9 mouse cellular contexts compared by ENCODE assay signal in the genomic region with DNA sequence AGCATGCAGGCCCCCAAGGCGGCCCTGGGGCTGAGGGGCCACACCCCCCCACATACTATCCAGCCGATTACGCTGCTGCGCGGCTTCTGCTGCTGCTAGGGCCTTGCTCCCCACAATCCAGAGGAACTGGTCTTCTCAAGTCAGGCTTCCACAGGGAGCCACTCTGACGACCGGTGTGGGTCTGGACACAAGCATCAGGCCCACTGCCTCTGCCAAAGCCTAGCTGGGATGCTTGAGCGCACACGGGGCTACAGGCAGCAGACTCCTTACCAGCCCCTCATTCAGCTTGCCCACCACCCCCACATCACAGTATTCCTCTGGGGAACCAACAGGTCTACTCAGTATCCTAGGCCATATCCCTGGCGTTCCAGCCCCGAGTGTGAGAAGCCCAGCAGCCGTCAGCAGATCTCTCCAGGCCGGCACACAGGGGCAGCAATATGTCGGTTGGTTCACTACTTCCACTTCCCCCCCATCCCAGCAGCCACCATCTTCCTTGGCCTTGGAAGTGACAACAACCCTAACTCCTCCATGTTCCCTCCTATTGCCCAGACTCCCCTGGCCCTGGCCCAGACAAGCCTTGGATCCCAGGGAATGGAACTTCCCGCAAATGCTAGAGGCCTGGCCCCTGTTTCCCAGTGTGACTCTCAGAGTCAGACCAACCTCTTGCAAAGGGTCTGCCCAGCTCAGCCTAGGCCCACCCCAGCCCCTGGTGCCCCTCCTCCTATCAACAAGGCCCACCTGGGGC. TPM values are rescaled to one million over a fixed set of nuclear protein-coding genes. Genes with fewer than 3 reads are reported as not detected.
DNase-seq lines count a peak whose midpoint lies in the region; ATAC-seq lines count a peak whose summit lies in the region.
"Had no signal": no experiment of that assay in that cellular context is flagged by ENCODE, and none has a peak within 500 bp of the region (broad histone marks: within the 10 kb centered on the region; RNA-seq: fewer than 3 reads in every experiment).

No protein-coding gene starts in this region.

- peak; percentile 41 for DNase-seq in layer of hippocampus, adult 11-12 months (ENCODE audit: low spot score)
- no peak for DNase-seq in layer of hippocampus, adult 8-10 months (ENCODE audit: low spot score in 2 of 2)
- peak; percentile 62 for DNase-seq in adipocyte (ENCODE audit: low spot score)
- DNase-seq in intestine, embryonic 14.5 days (ENCODE audit: low spot score), result peak; percentile 70
- no peak for DNase-seq in left cerebral cortex, postnatal 14 days (ENCODE audit: low spot score in 2 of 2)

- H3K9ac ChIP-seq in forebrain, embryonic 13.5 days, result peak overlapping the region; percentile 93
- peak overlapping the region; percentile 91 for H3K9ac ChIP-seq in intestine, embryonic 14.5 days (ENCODE audit: low read length)
- peak overlapping the region; percentile 98 for H3K9ac ChIP-seq in lung, embryonic 16.5 days (ENCODE audit: low read length)
- H3K9ac ChIP-seq in stomach, embryonic 15.5 days, result peak overlapping the region; percentile 97

- H3K27me3 ChIP-seq in forebrain, embryonic 13.5 days, result no peaks in the 10 kb centered on the region
- H3K27me3 ChIP-seq in intestine, embryonic 14.5 days (replicated peaks; ENCODE audit: control insufficient read depth, insufficient read depth, low read length), result no peaks in the 10 kb centered on the region
- H3K27me3 ChIP-seq in lung, embryonic 16.5 days (ENCODE audit: control insufficient read depth, insufficient read depth, low read depth, low read length), result no peaks in the 10 kb centered on the region
- no peaks in the 10 kb centered on the region for H3K27me3 ChIP-seq in stomach, embryonic 15.5 days (replicated peaks)

- no peaks in the 10 kb centered on the region for H3K36me3 ChIP-seq in forebrain, embryonic 13.5 days (ENCODE audit: poor library complexity, severe bottlenecking)
- H3K36me3 ChIP-seq in intestine, embryonic 14.5 days (ENCODE audit: control insufficient read depth, insufficient read depth, low read length), result peaks cover 12% of the 10 kb centered on the region; the same call in 1 of the 2 replicates
- 0 out of 2 replicates have a peak, but pooled peaks cover 4% of the 10 kb centered on the region for H3K36me3 ChIP-seq in lung, embryonic 16.5 days (ENCODE audit: control insufficient read depth, insufficient read depth, low read length)
- H3K36me3 ChIP-seq in stomach, embryonic 15.5 days, result 0 out of 2 replicates have a peak, but pooled peaks cover 3% of the 10 kb centered on the region

- WGBS in forebrain, embryonic 13.5 days, result 0% methylated on average over 15 of the region's 15 CpGs
- 1% methylated on average over 15 of the region's 15 CpGs for WGBS in intestine, embryonic 14.5 days
- WGBS in lung, embryonic 16.5 days, result under 1% methylated on average over 15 of the region's 15 CpGs
- under 1% methylated on average over 15 of the region's 15 CpGs for WGBS in stomach, embryonic 15.5 days

- H3K4me1 ChIP-seq in forebrain, embryonic 13.5 days, result peaks cover 81% of the 10 kb centered on the region
- peaks cover 61% of the 10 kb centered on the region for H3K4me1 ChIP-seq in intestine, embryonic 14.5 days (replicated peaks; ENCODE audit: control insufficient read depth, insufficient read depth, low read length)
- peaks cover 50% of the 10 kb centered on the region for H3K4me1 ChIP-seq in lung, embryonic 16.5 days (replicated peaks; ENCODE audit: control insufficient read depth, insufficient read depth, low read length)
- H3K4me1 ChIP-seq in stomach, embryonic 15.5 days, result peaks cover 50% of the 10 kb centered on the region

- no peak for ATAC-seq in forebrain, embryonic 13.5 days
- peak; percentile 1; the same call in 1 of the 2 replicates for ATAC-seq in intestine, embryonic 14.5 days (replicated peaks; ENCODE audit: low FRiP score, low TSS enrichment, low read depth)
- ATAC-seq in lung, embryonic 16.5 days (ENCODE audit: low read depth), result peak; percentile 6; the same call in 1 of the 2 replicates
- no peak for ATAC-seq in stomach, embryonic 15.5 days (ENCODE audit: insufficient read depth, low FRiP score, low read depth)

- H3K4me2 ChIP-seq in forebrain, embryonic 13.5 days, result peak overlapping the region; percentile 99
- H3K4me2 ChIP-seq in intestine, embryonic 14.5 days (ENCODE audit: low read length), result peak overlapping the region; percentile 96
- H3K4me2 ChIP-seq in lung, embryonic 16.5 days (ENCODE audit: low read depth, low read length), result peak overlapping the region; percentile 97
- H3K4me2 ChIP-seq in stomach, embryonic 15.5 days, result peak overlapping the region; percentile 96

- H3K9me3 ChIP-seq in forebrain, embryonic 13.5 days (replicated peaks), result no peaks in the 10 kb centered on the region
- no peaks in the 10 kb centered on the region for H3K9me3 ChIP-seq in intestine, embryonic 14.5 days (ENCODE audit: control insufficient read depth, low read length)
- no peaks in the 10 kb centered on the region for H3K9me3 ChIP-seq in lung, embryonic 16.5 days (ENCODE audit: control insufficient read depth, low read length)
- no peaks in the 10 kb centered on the region for H3K9me3 ChIP-seq in stomach, embryonic 15.5 days

- H3K4me3 ChIP-seq in forebrain, embryonic 13.5 days, result peak overlapping the region; percentile 87
- peak overlapping the region; percentile 89 for H3K4me3 ChIP-seq in intestine, embryonic 14.5 days (ENCODE audit: low read depth, low read length)
- H3K4me3 ChIP-seq in lung, embryonic 16.5 days (ENCODE audit: low read length), result peak overlapping the region; percentile 96
- peak overlapping the region; percentile 86 for H3K4me3 ChIP-seq in stomach, embryonic 15.5 days (replicated peaks)

- intact Hi-C loops in left cerebral cortex, postnatal 14 days (cut with DNase I), result no loop called here

- H3K27ac ChIP-seq in forebrain, embryonic 13.5 days, result peak overlapping the region; percentile 99
- peak overlapping the region; percentile 86 for H3K27ac ChIP-seq in intestine, embryonic 14.5 days (ENCODE audit: low read depth)
- peak overlapping the region; percentile 95 for H3K27ac ChIP-seq in lung, embryonic 16.5 days (ENCODE audit: low read length)
- H3K27ac ChIP-seq in stomach, embryonic 15.5 days, result peak overlapping the region; percentile 88

RNA-seq across cellular contexts. Expression of a gene that starts 1.3 kb away (rescaled TPM):
- 100 to 1,000 TPM; 218 to 272 (median 249) TPM for total RNA-seq in layer of hippocampus, adult 8-10 months (2022)
- 397 and 426 TPM in 2 replicates for polyA plus RNA-seq in forebrain, embryonic 13.5 days (2015; fragmentation: Nextera tagmentation; extraction: Ambion mirVana)
- 336 and 349 TPM in 2 replicates for polyA plus RNA-seq in intestine, embryonic 14.5 days (2014; fragmentation: Nextera tagmentation; extraction: Ambion mirVana)
- 457 and 458 TPM in 2 replicates for polyA plus RNA-seq in lung, embryonic 16.5 days (2015; fragmentation: Nextera tagmentation; extraction: Ambion mirVana)
- 355 and 371 TPM in 2 replicates for polyA plus RNA-seq in stomach, embryonic 15.5 days (2015; fragmentation: Nextera tagmentation; extraction: Ambion mirVana)
- 100 to 1,000 TPM; 205 to 220 TPM for total RNA-seq in left cerebral cortex, postnatal 14 days (2021)

RNA-seq across cellular contexts. Expression of a gene that starts 24.8 kb away (rescaled TPM):
- 1 to 10 TPM; 2.9 to 5.0 (median 4.4) TPM for total RNA-seq in layer of hippocampus, adult 8-10 months (2022)
- 1.8 and 2.0 TPM in 2 replicates for polyA plus RNA-seq in forebrain, embryonic 13.5 days (2015; fragmentation: Nextera tagmentation; extraction: Ambion mirVana)
- 16.5 and 18.3 TPM in 2 replicates for polyA plus RNA-seq in intestine, embryonic 14.5 days (2014; fragmentation: Nextera tagmentation; extraction: Ambion mirVana)
- 11.8 and 12.5 TPM in 2 replicates for polyA plus RNA-seq in lung, embryonic 16.5 days (2015; fragmentation: Nextera tagmentation; extraction: Ambion mirVana)
- polyA plus RNA-seq in stomach, embryonic 15.5 days (2015; fragmentation: Nextera tagmentation; extraction: Ambion mirVana), result 13.2 and 16.5 TPM in 2 replicates
- 1 to 10 TPM; 3.2 to 3.8 TPM for total RNA-seq in left cerebral cortex, postnatal 14 days (2021)

RNA-seq across cellular contexts. Expression of a gene that starts 35.5 kb away (rescaled TPM):
- 10 to 100 TPM; 61.3 to 74.3 (median 69.2) TPM for total RNA-seq in layer of hippocampus, adult 8-10 months (2022)
- 14.3 and 14.6 TPM in 2 replicates for polyA plus RNA-seq in forebrain, embryonic 13.5 days (2015; fragmentation: Nextera tagmentation; extraction: Ambion mirVana)
- polyA plus RNA-seq in intestine, embryonic 14.5 days (2014; fragmentation: Nextera tagmentation; extraction: Ambion mirVana), result 2.2 and 9.3 TPM in 2 replicates
- polyA plus RNA-seq in lung, embryonic 16.5 days (2015; fragmentation: Nextera tagmentation; extraction: Ambion mirVana), result 4.5 and 5.4 TPM in 2 replicates
- 19.5 and 28.6 TPM in 2 replicates for polyA plus RNA-seq in stomach, embryonic 15.5 days (2015; fragmentation: Nextera tagmentation; extraction: Ambion mirVana)
- 10 to 100 TPM; 79.5 to 87.1 TPM for total RNA-seq in left cerebral cortex, postnatal 14 days (2021)
- total RNA-seq: neutrophil, adult 5-6 weeks had no signal

RNA-seq across cellular contexts. Expression of a gene that starts 45.7 kb away (rescaled TPM):
- total RNA-seq in layer of hippocampus, adult 8-10 months (2022), result under 1 TPM; 0.14 to 0.43 (median 0.27) TPM
- 1.3 and 1.8 TPM in 2 replicates for polyA plus RNA-seq in forebrain, embryonic 13.5 days (2015; fragmentation: Nextera tagmentation; extraction: Ambion mirVana)
- 1.7 and 2.6 TPM in 2 replicates for polyA plus RNA-seq in intestine, embryonic 14.5 days (2014; fragmentation: Nextera tagmentation; extraction: Ambion mirVana)
- polyA plus RNA-seq in lung, embryonic 16.5 days (2015; fragmentation: Nextera tagmentation; extraction: Ambion mirVana), result 0.65 and 1.2 TPM in 2 replicates
- 1.1 and 1.9 TPM in 2 replicates for polyA plus RNA-seq in stomach, embryonic 15.5 days (2015; fragmentation: Nextera tagmentation; extraction: Ambion mirVana)
- total RNA-seq in left cerebral cortex, postnatal 14 days (2021), result under 1 TPM; 0.42 to 0.66 TPM
- total RNA-seq: neutrophil, adult 5-6 weeks had no signal

RNA-seq across cellular contexts. Expression of a gene that starts 46.4 kb away (rescaled TPM):
- total RNA-seq in layer of hippocampus, adult 8-10 months (2022), result 10 to 100 TPM; 12.4 to 15.4 (median 14.0) TPM
- 15.4 and 20.8 TPM in 2 replicates for polyA plus RNA-seq in forebrain, embryonic 13.5 days (2015; fragmentation: Nextera tagmentation; extraction: Ambion mirVana)
- 77.4 and 79.5 TPM in 2 replicates for polyA plus RNA-seq in intestine, embryonic 14.5 days (2014; fragmentation: Nextera tagmentation; extraction: Ambion mirVana)
- 44.1 and 51.9 TPM in 2 replicates for polyA plus RNA-seq in lung, embryonic 16.5 days (2015; fragmentation: Nextera tagmentation; extraction: Ambion mirVana)
- polyA plus RNA-seq in stomach, embryonic 15.5 days (2015; fragmentation: Nextera tagmentation; extraction: Ambion mirVana), result 65.1 and 68.2 TPM in 2 replicates
- 1 to 10 TPM; 8.9 to 9.7 TPM for total RNA-seq in left cerebral cortex, postnatal 14 days (2021)

Comparison
In these comparisons a context has a peak if more than half of its experiments do, and no peak if none do; other contexts are left out.
1. DNase-seq: peak in layer of hippocampus, adult 11-12 months (single experiment), adipocyte (single experiment) and intestine, embryonic 14.5 days (single experiment); none in layer of hippocampus, adult 8-10 months (0 of 2) and left cerebral cortex, postnatal 14 days (0 of 2).
2. ATAC-seq: peak in intestine, embryonic 14.5 days (single experiment) and lung, embryonic 16.5 days (single experiment); none in forebrain, embryonic 13.5 days (single experiment) and stomach, embryonic 15.5 days (single experiment).
3. Peak in every context shown above with its lines, with median percentiles within 50 percentile points of each other: H3K27ac ChIP-seq, H3K4me2 ChIP-seq, H3K4me3 ChIP-seq and H3K9ac ChIP-seq.